Comparison of ENCODE assay signal across 29 mouse cellular contexts in the genomic region with DNA sequence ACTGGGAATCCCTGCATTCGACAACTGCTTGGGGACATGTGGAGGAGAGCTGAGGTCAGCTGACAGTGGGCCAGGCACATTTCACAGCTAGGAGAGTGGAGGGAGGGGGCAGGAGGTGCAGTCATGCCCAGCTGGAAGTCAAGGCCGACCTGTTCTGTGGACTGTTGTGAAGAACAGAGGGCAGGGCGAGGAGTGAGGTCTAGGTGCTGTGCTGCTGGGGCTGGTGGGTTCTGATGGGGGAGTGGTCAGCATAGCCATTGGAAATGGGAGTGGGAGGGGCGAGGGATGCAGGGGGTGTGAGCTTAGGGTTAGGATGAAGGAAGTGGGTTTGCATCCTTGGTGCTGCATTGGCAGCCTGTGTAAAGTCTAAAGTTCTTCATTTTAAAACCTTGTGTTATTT. TPM values are rescaled to one million over a fixed set of nuclear protein-coding genes. Genes with fewer than 3 reads are reported as not detected.
DNase-seq lines count a peak whose midpoint lies in the region; ATAC-seq and TF ChIP-seq lines count a peak whose summit lies in the region.
"Had no signal": no experiment of that assay in that cellular context is flagged by ENCODE, and none has a peak within 500 bp of the region (broad histone marks: within the 10 kb centered on the region; RNA-seq: fewer than 3 reads in every experiment).

No protein-coding gene starts in this region.

- H3K4me2 ChIP-seq in liver, embryonic 12.5 days = no peak overlapping the region
- H3K4me2 ChIP-seq in liver, postnatal 0 days (ENCODE audit: low read depth, low read length) = no peak overlapping the region
- H3K4me2 ChIP-seq: embryonic facial prominence, embryonic 12.5 days; embryonic facial prominence, embryonic 15.5 days; forebrain, embryonic 12.5 days; heart, embryonic 11.5 days; heart, embryonic 15.5 days; hindbrain, embryonic 12.5 days; hindbrain, embryonic 15.5 days had no signal

- no peak for DNase-seq in heart, embryonic 10.5 days (ENCODE audit: low spot score)
- no peak for DNase-seq in heart, adult 9 months (ENCODE audit: low spot score in 2 of 2)
- DNase-seq in liver, postnatal 0 days = no peak
- DNase-seq in spleen, postnatal 4 days (ENCODE audit: low spot score in 2 of 2) = no peak
- no peak for DNase-seq in gastrocnemius, postnatal 36 days
- DNase-seq: adrenal gland, postnatal 10 days; adrenal gland, postnatal 36 days; cerebellum, adult 11 months; cerebellum, adult 2 months; cerebellum, adult 9-11 months; cerebellum, postnatal 25 days; gastrocnemius, adult 2 months; gastrocnemius, postnatal 25 days; heart, adult 18-20 months; heart, postnatal 10 days; kidney, adult 2 months had no signal

- intact Hi-C loops in gastrocnemius, postnatal 36 days (cut with DNase I) = loop anchor here (10.0 kb wide), 1 partner anchor 131 kb away; no protein-coding TSS in a partner anchor

- H3K4me1 ChIP-seq in heart, embryonic 10.5 days = peaks cover 9% of the 10 kb centered on the region; the same call in 1 of the 2 replicates
- H3K4me1 ChIP-seq in liver, embryonic 12.5 days = no peaks in the 10 kb centered on the region
- H3K4me1 ChIP-seq in liver, postnatal 0 days (ENCODE audit: insufficient read depth) = no peaks in the 10 kb centered on the region
- H3K4me1 ChIP-seq: embryonic facial prominence, embryonic 12.5 days; embryonic facial prominence, embryonic 15.5 days; forebrain, embryonic 12.5 days; hindbrain, embryonic 12.5 days; hindbrain, embryonic 15.5 days had no signal

- H3K36me3 ChIP-seq in heart, embryonic 10.5 days = peaks cover 32% of the 10 kb centered on the region; the same call in 1 of the 2 replicates
- peaks cover 53% of the 10 kb centered on the region for H3K36me3 ChIP-seq in liver, embryonic 12.5 days
- H3K36me3 ChIP-seq in liver, postnatal 0 days (replicated peaks; ENCODE audit: insufficient read depth, low read length) = peaks cover 15% of the 10 kb centered on the region; the same call in 1 of the 2 replicates

- no peak overlapping the region for H3K4me3 ChIP-seq in heart, embryonic 10.5 days
- H3K4me3 ChIP-seq in liver, embryonic 12.5 days = no peak overlapping the region
- no peak overlapping the region for H3K4me3 ChIP-seq in liver, postnatal 0 days (ENCODE audit: low read depth, low read length)
- H3K4me3 ChIP-seq: embryonic facial prominence, embryonic 12.5 days; embryonic facial prominence, embryonic 15.5 days; erythroblast, embryonic 14.5 days; forebrain, embryonic 12.5 days; gastrocnemius, adult 2 months; heart, embryonic 15.5 days; hindbrain, embryonic 12.5 days; hindbrain, embryonic 15.5 days had no signal

- H3K27ac ChIP-seq in heart, embryonic 10.5 days = 0 out of 2 replicates have a peak overlapping the region, but pooled peaks have one; percentile 22
- H3K27ac ChIP-seq in liver, embryonic 12.5 days = no peak overlapping the region
- no peak overlapping the region for H3K27ac ChIP-seq in liver, postnatal 0 days (ENCODE audit: low read depth)
- H3K27ac ChIP-seq: embryonic facial prominence, embryonic 12.5 days; embryonic facial prominence, embryonic 15.5 days; forebrain, embryonic 12.5 days; gastrocnemius, adult 2 months; heart, embryonic 15.5 days; hindbrain, embryonic 12.5 days; hindbrain, embryonic 15.5 days had no signal

- no peak for TF ChIP-seq CTCF in liver, postnatal 0 days (IDR thresholded peaks at IDR 0.05; ENCODE audit: low read depth)

- no peaks in the 10 kb centered on the region for H3K9me3 ChIP-seq in heart, embryonic 10.5 days
- H3K9me3 ChIP-seq in liver, embryonic 12.5 days (replicated peaks) = no peaks in the 10 kb centered on the region
- no peaks in the 10 kb centered on the region for H3K9me3 ChIP-seq in liver, postnatal 0 days (ENCODE audit: low read length)
- H3K9me3 ChIP-seq: embryonic facial prominence, embryonic 12.5 days; embryonic facial prominence, embryonic 15.5 days; forebrain, embryonic 12.5 days; heart, embryonic 15.5 days; hindbrain, embryonic 12.5 days; hindbrain, embryonic 15.5 days had no signal

- ATAC-seq in liver, embryonic 12.5 days = 0 out of 2 replicates have a peak, but pooled peaks have one; percentile 40
- ATAC-seq in liver, postnatal 0 days = no peak
- 0 out of 2 replicates have a peak, but pooled peaks have one; percentile 36 for ATAC-seq in erythroblast, adult 5-6 weeks (replicated peaks; ENCODE audit: low FRiP score, poor library complexity, severe bottlenecking)
- ATAC-seq: CD4-positive, CD25-positive, alpha-beta regulatory T cell, adult 4 months; forebrain, embryonic 16.5 days; intestine, postnatal 0 days had no signal

- H3K27me3 ChIP-seq in heart, embryonic 10.5 days (ENCODE audit: insufficient read depth, poor library complexity, severe bottlenecking) = no peaks in the 10 kb centered on the region
- H3K27me3 ChIP-seq in liver, embryonic 12.5 days (replicated peaks) = no peaks in the 10 kb centered on the region
- H3K27me3 ChIP-seq in liver, postnatal 0 days (ENCODE audit: insufficient read depth, low read length) = no peaks in the 10 kb centered on the region
- H3K27me3 ChIP-seq: embryonic facial prominence, embryonic 12.5 days; embryonic facial prominence, embryonic 15.5 days; forebrain, embryonic 12.5 days; heart, embryonic 15.5 days; hindbrain, embryonic 12.5 days; hindbrain, embryonic 15.5 days had no signal

- 61% methylated on average over 4 of the region's 4 CpGs for WGBS in heart, embryonic 10.5 days
- 65% methylated on average over 4 of the region's 4 CpGs for WGBS in liver, embryonic 12.5 days (ENCODE audit: insufficient replicate concordance)
- 73% methylated on average over 4 of the region's 4 CpGs for WGBS in liver, postnatal 0 days (ENCODE audit: insufficient replicate concordance)

- no peak overlapping the region for H3K9ac ChIP-seq in liver, embryonic 12.5 days
- no peak overlapping the region for H3K9ac ChIP-seq in liver, postnatal 0 days (replicated peaks)
- H3K9ac ChIP-seq: embryonic facial prominence, embryonic 12.5 days; embryonic facial prominence, embryonic 15.5 days; forebrain, embryonic 12.5 days; heart, embryonic 15.5 days; hindbrain, embryonic 12.5 days; hindbrain, embryonic 15.5 days had no signal

- TF ChIP-seq EP300 in liver, postnatal 0 days (IDR thresholded peaks at IDR 0.05; ENCODE audit: low read depth) = no peak

RNA-seq across cellular contexts. Expression of gene Anapc4, which starts 28.0 kb away (rescaled TPM):
- 87.4 and 97.0 TPM in 2 replicates for polyA plus RNA-seq in heart, embryonic 10.5 days (2016; fragmentation: Nextera tagmentation; extraction: Ambion mirVana)
- 34.3 and 39.3 TPM in 2 replicates for polyA plus RNA-seq in liver, embryonic 12.5 days (2016; fragmentation: Nextera tagmentation; extraction: Ambion mirVana)
- polyA plus RNA-seq in liver, postnatal 0 days (2015; fragmentation: Nextera tagmentation; extraction: Ambion mirVana) = 17.6 and 18.1 TPM in 2 replicates
- total RNA-seq in erythroblast, adult 5-6 weeks (2015; ENCODE audit: low replicate concordance) = 9.0 and 9.4 TPM in 2 replicates
- 24.0 and 30.7 TPM in 2 replicates for total RNA-seq in erythroblast, adult 5-6 weeks (2017; ENCODE audit: low replicate concordance)
- total RNA-seq in gastrocnemius, postnatal 36 days (2021) = 10 to 100 TPM; 32.2 to 37.6 TPM

RNA-seq across cellular contexts. Expression of gene Zcchc4, which starts 30.6 kb away (rescaled TPM):
- polyA plus RNA-seq in heart, embryonic 10.5 days (2016; fragmentation: Nextera tagmentation; extraction: Ambion mirVana) = 13.2 and 14.7 TPM in 2 replicates
- polyA plus RNA-seq in liver, embryonic 12.5 days (2016; fragmentation: Nextera tagmentation; extraction: Ambion mirVana) = 11.9 and 12.6 TPM in 2 replicates
- polyA plus RNA-seq in liver, postnatal 0 days (2015; fragmentation: Nextera tagmentation; extraction: Ambion mirVana) = 2.6 and 3.6 TPM in 2 replicates
- total RNA-seq in erythroblast, adult 5-6 weeks (2015; ENCODE audit: low replicate concordance) = 4.0 and 10.0 TPM in 2 replicates
- total RNA-seq in erythroblast, adult 5-6 weeks (2017; ENCODE audit: low replicate concordance) = 11.0 and 14.8 TPM in 2 replicates
- 1 to 10 TPM; 3.6 to 5.0 TPM for total RNA-seq in gastrocnemius, postnatal 36 days (2021)
